Mouse (Mus musculus) midbrain, embryonic 10.5 days (tissue): Measurements from ENCODE around the gene Lemd2. TPM values are rescaled to one million over a fixed set of nuclear protein-coding genes. Genes with fewer than 3 reads are reported as not detected.

ENCODE experiments used
- DNase-seq: peaks from one replicate; pipeline ENCODE4 v3.0.0-alpha.2; 2017; ENCODE audit warnings: low spot score
- H3K27ac ChIP-seq: fragments of 300-500 bp; sonication (generic); replicated peaks from 2 replicates; pipeline ENCODE4 v1.5.1; 2016; ENCODE audit warnings: mild to moderate bottlenecking
- H3K27me3 ChIP-seq: fragments of 300-500 bp; sonication (generic); 2 replicates; pipeline ENCODE4 v1.6.1; 2016; ENCODE audit warnings: low read depth, mild to moderate bottlenecking; ENCODE audit not compliant: poor library complexity, severe bottlenecking
- H3K36me3 ChIP-seq: fragments of 300-500 bp; sonication (generic); 2 replicates; pipeline ENCODE4 v1.6.1; 2016; ENCODE audit warnings: mild to moderate bottlenecking, moderate library complexity
- H3K4me1 ChIP-seq: fragments of 300-500 bp; sonication (generic); 2 replicates; pipeline ENCODE4 v1.6.1; 2016
- H3K4me3 ChIP-seq: fragments of 300-500 bp; sonication (generic); 2 replicates; pipeline ENCODE4 v1.5.1; 2016; ENCODE audit warnings: mild to moderate bottlenecking, moderate library complexity
- H3K9me3 ChIP-seq: fragments of 300-500 bp; sonication (generic); replicated peaks from 2 replicates; pipeline ENCODE4 v1.6.1; 2016; ENCODE audit warnings: mild to moderate bottlenecking
- WGBS: fragments of 180-500 bp; shearing (Covaris S2); methylation state at CpG from one replicate; pipeline ENCODE4 v1.1.7; 2016; 5-methylcytosine and 5-hydroxymethylcytosine counted together
- polyA plus RNA-seq: library from polyadenylated mRNA; unstranded; fragments of >200 nt; fragmentation: Nextera tagmentation; extraction: Ambion mirVana; gene quantifications from 2 replicates; pipeline ENCODE4 v1.2.1, GENCODE M21; 2016

Lemd2 gene
- polyA plus RNA-seq, 1 experiment from 2014 or later = 16.4 TPM

DNA sequence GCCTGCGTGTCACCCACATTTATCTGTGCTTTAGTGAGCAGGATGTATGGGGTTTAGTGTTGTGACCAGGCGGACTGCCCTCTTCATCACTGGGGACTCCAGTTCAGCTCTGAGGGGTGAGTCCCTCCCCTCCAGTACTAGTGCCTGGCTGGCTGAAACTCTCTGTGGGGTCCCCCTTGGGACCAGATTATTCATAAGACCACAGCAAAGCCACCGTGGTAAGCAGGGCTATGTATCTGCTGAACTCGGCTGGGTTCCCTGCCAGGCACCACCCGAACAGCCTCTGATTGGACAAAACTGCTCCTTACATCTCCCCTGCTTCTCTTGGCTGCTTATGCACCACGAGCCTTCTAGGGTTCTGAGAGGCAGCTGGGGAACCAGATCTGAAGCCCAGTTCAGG is 14.6 kb upstream of the Lemd2 start:
- Histone ChIP-seq H3K36me3 (no peaks in the 10 kb centered on the region), H3K27ac (peak overlapping the region; percentile 19; the same call in 1 of the 2 replicates), H3K9me3 (no peaks in the 10 kb centered on the region; the same call in 1 of the 2 replicates), H3K4me1 (peaks cover 25% of the 10 kb centered on the region), H3K4me3 (no peak overlapping the region), H3K27me3 (no peaks in the 10 kb centered on the region)
- WGBS = 56% methylated on average over 6 of the region's 6 CpGs
- DNase-seq = no peak

DNA sequence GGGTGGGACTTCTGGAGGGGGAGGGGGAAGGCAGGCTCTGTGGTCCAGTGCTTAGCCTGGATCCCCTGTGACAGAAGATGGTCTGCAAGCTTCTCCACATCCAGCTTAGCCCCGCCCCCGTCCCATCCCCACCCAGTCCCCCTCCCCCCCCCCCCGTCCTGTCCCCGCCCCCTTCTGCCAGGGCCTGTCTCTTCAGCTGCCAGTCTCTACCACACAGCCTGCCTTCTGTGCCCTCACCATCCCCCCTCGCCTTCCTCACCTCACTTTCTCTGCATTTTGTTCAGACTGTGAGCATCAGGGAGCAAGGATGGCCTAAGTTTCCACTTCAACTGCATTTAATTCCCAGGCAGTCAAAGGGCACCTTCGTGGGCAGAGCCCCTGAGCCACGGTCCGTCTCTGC is 14.1 kb upstream of the Lemd2 start:
- 45% methylated on average over 8 of the region's 8 CpGs for whole genome bisulfite sequencing
- H3K4me3 ChIP-seq = no peak overlapping the region
- no peak for DNase-seq

DNA sequence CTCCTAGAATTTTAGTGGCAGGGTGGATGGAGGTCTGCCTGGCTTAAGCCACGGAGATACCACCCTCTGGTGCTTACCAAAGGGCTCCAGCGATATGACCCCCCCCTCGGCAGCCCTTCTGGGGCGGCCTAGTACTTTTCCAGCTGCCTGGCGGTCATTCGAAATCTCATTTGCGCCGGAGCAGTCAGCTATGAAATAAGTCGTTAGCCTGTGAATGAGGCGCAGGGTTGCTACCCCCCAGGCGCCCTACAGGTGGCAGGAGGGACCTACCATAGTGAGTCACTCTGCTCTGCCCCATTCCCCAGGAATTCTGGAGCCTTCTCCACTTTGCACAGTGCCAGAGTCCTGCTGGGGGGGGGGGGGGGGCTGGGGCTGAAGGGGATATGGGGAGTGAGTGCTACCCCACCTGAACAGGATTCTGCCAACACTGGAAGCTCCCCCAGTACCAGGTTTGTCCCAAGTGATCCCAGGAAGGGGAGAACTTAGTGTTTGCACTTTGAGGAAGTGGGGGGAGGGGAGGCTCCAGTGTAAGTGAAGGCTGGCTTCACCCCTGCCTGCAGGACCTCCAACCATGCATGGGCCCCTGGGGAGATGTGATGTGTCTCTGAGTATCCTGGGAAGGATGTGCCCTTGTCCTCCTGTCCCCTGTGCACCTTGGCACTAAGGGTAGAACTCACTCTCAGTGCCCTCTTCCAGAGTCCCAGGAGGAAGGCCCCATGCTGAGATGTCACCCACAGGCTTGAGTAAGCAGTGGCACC is 8.7 kb upstream of the Lemd2 start:
- Histone ChIP-seq H3K36me3 (no peaks in the 10 kb centered on the region), H3K9me3 (no peaks in the 10 kb centered on the region), H3K4me3 (no peak overlapping the region), H3K27me3 (peaks cover 14% of the 10 kb centered on the region), H3K4me1 (peaks cover 42% of the 10 kb centered on the region), H3K27ac (peak overlapping the region; percentile 61)
- DNase-seq = peak; percentile 61
- WGBS = 4% methylated on average over 11 of the region's 11 CpGs

More for the DNA sequence above, 14.1 kb upstream of the Lemd2 start:
- H3K9me3 ChIP-seq = no peaks in the 10 kb centered on the region; the same call in 1 of the 2 replicates
- H3K36me3 ChIP-seq = no peaks in the 10 kb centered on the region
- no peak overlapping the region for H3K27ac ChIP-seq
- peaks cover 27% of the 10 kb centered on the region for H3K4me1 ChIP-seq
- H3K27me3 ChIP-seq = no peaks in the 10 kb centered on the region

DNA sequence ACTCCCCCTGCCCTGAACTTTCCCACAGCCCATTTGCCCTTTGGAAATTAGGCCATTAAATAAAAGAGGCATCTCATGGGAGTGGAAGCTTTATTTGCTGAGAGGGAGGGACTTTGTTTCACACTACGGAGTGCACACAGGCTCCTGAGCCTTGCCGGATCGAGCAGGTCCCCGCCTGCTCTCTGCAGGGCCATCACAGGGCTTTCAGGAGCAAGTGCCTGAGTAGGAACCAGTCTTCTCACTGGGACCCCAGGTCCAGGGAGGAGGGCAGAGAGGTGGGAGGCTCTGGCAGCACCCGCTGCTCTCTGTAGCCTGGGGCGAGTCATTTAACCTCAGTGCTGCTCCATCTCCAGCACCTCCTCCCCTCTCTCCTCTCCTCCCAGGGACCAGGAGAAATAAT is 7.7 kb upstream of the Lemd2 start:
- 51% methylated on average over 6 of the region's 6 CpGs for WGBS
- H3K4me3 ChIP-seq = no peak overlapping the region
- H3K27ac ChIP-seq = peak overlapping the region; percentile 61
- H3K9me3 ChIP-seq = no peaks in the 10 kb centered on the region
- peaks cover 45% of the 10 kb centered on the region for H3K4me1 ChIP-seq
- DNase-seq = no peak
- peaks cover 14% of the 10 kb centered on the region for H3K27me3 ChIP-seq
- no peaks in the 10 kb centered on the region for H3K36me3 ChIP-seq

DNA sequence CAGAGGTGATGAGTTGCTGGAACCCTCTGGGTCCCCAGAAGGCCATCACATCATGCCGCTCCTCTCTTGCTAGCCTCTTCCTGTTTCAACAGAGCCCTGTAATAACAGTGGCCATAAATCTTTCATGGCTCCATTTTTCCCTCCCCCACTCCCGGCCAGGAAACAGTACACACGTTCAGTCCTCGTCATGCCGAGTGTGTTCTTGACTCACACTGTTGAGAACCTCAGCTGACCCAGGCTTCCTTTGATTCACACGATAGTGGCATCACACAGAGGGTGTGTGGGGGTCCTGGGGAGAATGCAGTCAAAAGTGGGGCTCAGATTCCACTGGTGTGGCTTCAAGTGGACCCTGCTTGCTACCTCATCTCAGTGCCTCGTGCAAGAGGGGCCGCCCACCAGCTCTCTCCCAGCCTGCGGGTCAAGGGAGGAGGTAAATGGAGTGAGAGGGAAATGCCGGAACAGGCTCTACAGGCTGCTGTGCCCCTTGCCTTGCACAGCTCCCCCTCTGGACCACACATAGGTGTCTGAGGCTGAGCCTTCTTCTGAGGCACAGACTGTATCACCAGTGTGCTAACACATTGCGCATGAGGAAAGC is 2.9 kb upstream of the Lemd2 start:
- Histone ChIP-seq H3K4me3 (no peak overlapping the region), H3K36me3 (peaks cover 4% of the 10 kb centered on the region), H3K27ac (no peak overlapping the region), H3K9me3 (no peaks in the 10 kb centered on the region), H3K27me3 (peaks cover 19% of the 10 kb centered on the region), H3K4me1 (peaks cover 64% of the 10 kb centered on the region)
- 85% methylated on average over 11 of the region's 11 CpGs for WGBS
- DNase-seq = no peak

DNA sequence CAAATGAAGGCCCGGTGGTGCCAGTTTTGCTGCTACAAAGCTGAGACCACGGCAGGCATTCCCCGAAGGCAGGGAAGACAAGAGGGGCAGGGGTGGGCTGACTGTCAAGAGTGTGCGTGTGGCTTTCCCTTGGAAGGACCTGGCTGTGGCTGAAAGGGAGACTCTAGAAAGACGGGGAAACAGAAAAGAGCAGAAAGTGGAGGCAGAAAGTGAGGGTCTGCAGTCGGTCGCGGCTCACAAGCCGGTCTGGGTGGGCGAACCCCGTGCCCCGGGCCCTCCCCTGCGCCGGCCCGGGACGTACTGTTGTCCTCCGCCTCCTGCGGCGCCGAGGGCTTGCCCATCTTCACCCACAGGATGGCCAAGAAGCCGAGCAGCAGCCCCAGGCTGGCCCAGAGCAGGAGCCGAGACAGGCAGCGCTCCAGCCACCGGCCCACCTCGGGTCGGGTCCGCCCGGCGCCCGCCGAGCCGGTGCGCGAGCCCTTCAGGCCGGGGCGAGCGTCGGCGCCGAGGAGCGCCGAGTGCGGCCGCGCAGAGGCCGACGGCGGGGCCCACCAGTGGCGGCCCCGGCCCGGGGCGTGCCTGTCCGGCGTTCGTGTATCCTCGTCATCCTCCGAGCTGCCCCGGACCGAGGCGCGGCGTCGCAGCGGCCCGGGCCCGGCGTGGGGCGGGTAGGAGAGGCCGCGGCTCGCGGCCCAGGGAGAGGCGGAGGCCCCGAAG is 753 bp downstream of the Lemd2 start:
- under 1% methylated on average over 71 of the region's 74 CpGs for WGBS
- Histone ChIP-seq H3K4me1 (peaks cover 51% of the 10 kb centered on the region), H3K9me3 (peaks cover 4% of the 10 kb centered on the region; the same call in 1 of the 2 replicates), H3K4me3 (peak overlapping the region; percentile 96), H3K36me3 (peaks cover 41% of the 10 kb centered on the region), H3K27ac (peak overlapping the region; percentile 97), H3K27me3 (0 out of 2 replicates have a peak, but pooled peaks cover 9% of the 10 kb centered on the region)
- DNase-seq = peak; percentile 62

DNA sequence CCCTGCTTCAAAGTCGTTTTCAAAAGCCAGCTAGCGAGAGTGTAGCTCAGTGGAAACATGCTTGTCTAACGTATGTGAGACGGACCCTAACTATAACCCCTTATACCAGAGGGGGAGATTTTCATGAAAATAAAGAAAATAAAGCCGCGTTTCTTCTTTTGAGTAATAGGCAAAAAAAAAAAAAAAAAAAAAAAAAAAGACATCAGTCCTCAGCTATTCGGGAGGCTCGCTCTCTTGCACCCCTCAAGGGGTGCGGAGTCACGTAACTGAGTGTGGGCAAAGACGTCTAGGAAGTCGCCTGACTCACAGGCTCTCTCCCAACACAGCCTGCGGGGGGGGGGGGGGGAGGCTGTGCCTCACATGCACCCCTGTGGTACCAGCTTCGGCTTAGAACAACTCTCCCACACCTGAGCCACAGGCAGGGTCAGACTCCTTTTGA is 1.3 kb downstream of the Lemd2 start:
- Histone ChIP-seq H3K4me1 (peaks cover 49% of the 10 kb centered on the region), H3K9me3 (peaks cover 4% of the 10 kb centered on the region; the same call in 1 of the 2 replicates), H3K4me3 (peak overlapping the region; percentile 96), H3K27ac (peak overlapping the region; percentile 97), H3K36me3 (peaks cover 47% of the 10 kb centered on the region), H3K27me3 (0 out of 2 replicates have a peak, but pooled peaks cover 9% of the 10 kb centered on the region)
- DNase-seq = no peak
- WGBS = 56% methylated on average over 13 of the region's 14 CpGs

DNA sequence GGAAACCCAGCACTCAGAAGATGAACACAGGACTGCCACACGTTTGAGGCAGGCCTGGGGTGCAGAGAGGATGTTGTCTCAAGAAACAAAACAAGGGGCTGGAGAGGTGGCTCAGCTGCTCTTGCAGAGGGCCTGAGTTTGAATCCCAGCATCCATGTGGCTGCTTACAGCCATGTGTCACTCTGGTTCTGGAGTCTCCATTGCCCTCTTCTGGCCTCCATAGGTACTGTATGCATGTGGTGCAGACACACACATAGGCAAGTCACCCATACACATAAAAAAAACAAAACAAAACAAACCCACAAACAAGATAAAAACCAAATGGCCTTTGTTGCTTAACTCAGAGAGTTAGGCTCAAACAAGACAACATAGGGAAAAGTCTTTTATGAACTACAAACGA is 2.3 kb downstream of the Lemd2 start:
- DNase-seq = no peak
- Histone ChIP-seq H3K27ac (no peak overlapping the region), H3K4me3 (no peak overlapping the region), H3K9me3 (peaks cover 4% of the 10 kb centered on the region; the same call in 1 of the 2 replicates), H3K27me3 (0 out of 2 replicates have a peak, but pooled peaks cover 9% of the 10 kb centered on the region), H3K36me3 (peaks cover 56% of the 10 kb centered on the region), H3K4me1 (peaks cover 43% of the 10 kb centered on the region)
- 84% methylated on average over 2 of the region's 2 CpGs for WGBS

DNA sequence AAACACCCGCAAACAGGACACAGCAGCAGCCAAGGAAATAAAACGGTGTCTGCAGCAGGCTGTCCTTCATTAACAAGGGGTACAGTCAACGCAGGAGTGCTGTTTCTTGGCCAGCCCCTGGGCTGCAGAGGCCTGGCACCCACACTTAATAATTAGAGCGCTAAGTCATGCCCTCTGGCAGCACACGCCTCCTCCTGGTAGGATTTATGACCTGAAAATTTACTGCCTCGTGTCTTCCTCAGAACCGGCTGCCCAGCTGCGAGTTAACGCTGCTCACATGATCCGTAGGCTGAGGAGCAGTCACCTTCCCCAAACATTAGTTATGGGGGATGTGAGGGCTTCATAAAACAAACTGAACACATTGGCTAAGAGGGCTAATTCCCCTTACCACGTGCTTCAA is 3.5 kb downstream of the Lemd2 start:
- Histone ChIP-seq H3K9me3 (peaks cover 4% of the 10 kb centered on the region; the same call in 1 of the 2 replicates), H3K4me1 (peaks cover 41% of the 10 kb centered on the region), H3K36me3 (peaks cover 68% of the 10 kb centered on the region), H3K27me3 (0 out of 2 replicates have a peak, but pooled peaks cover 3% of the 10 kb centered on the region), H3K4me3 (no peak overlapping the region), H3K27ac (no peak overlapping the region)
- WGBS = 92% methylated on average over 11 of the region's 11 CpGs
- DNase-seq = no peak

DNA sequence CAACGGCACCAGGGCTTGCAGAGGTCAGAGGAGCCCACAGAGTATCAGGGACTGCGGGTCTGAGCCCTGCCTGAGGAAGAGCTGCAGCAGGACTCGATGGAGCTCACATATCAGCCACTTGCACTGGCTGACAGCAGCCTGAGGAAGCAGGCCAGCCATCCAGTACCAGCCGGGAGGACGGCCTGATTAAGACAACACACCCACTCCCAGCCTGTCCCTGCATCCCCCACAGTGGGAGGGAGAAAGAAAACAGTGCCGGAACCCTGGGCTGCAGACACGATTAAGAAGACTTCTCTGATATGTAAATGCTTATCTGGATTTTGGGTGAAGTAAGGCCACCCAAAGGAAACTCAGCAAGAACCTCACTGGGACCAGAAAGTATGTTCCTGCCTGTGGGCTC is 4.4 kb downstream of the Lemd2 start:
- no peak for DNase-seq
- WGBS = 73% methylated on average over 7 of the region's 7 CpGs
- Histone ChIP-seq H3K27me3 (no peaks in the 10 kb centered on the region), H3K27ac (0 out of 2 replicates have a peak overlapping the region, but pooled peaks have one; percentile 13), H3K4me1 (peaks cover 41% of the 10 kb centered on the region), H3K36me3 (peaks cover 77% of the 10 kb centered on the region), H3K4me3 (no peak overlapping the region), H3K9me3 (peaks cover 4% of the 10 kb centered on the region; the same call in 1 of the 2 replicates)

DNA sequence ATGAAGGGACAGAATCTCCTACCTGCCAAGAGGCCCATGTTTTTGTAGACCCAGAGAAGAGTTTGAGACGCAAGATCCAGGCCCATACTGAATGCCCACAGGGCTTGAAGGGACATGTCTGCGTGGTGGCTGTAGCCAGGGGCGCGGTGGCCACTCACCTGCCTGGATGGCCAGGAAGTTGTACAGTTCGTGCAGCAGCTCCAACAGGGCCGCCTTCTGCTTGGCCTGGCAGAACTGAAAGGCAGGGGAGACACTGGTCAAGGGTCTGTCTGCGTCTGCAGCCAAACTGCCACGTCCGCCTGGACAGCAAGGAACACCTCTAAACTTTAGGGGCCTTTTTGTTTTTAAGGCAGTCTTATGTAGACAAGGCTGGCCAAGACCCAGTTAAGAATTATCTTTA is 5.1 kb downstream of the Lemd2 start:
- no peaks in the 10 kb centered on the region for H3K27me3 ChIP-seq
- 94% methylated on average over 9 of the region's 9 CpGs for WGBS
- peaks cover 4% of the 10 kb centered on the region; the same call in 1 of the 2 replicates for H3K9me3 ChIP-seq
- no peak overlapping the region for H3K27ac ChIP-seq
- H3K36me3 ChIP-seq = peaks cover 84% of the 10 kb centered on the region
- no peak overlapping the region for H3K4me3 ChIP-seq
- peaks cover 44% of the 10 kb centered on the region for H3K4me1 ChIP-seq
- no peak for DNase-seq

DNA sequence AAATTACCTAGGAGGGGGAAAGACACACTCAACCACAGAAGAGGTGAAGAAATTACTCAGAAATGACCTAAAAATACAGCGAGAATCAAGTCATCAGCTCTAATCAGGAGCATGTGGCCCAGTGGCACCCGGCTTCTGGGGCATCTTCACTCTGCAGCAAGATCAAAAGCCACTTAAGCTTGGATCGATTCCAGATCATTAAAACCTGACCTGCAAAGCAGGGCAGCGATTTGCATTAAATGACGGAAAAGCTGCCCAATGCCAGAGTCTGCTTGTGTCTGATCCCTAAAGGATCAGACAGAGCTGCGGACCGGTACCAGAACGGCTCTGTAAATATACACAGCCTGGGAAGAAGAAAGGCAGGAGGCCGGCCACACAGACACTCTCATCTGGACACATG is 8.1 kb downstream of the Lemd2 start:
- DNase-seq = no peak
- Histone ChIP-seq H3K9me3 (no peaks in the 10 kb centered on the region), H3K4me1 (peaks cover 39% of the 10 kb centered on the region), H3K4me3 (no peak overlapping the region), H3K27ac (peak overlapping the region; percentile 59), H3K36me3 (peaks cover 100% of the 10 kb centered on the region), H3K27me3 (no peaks in the 10 kb centered on the region)
- WGBS = 79% methylated on average over 9 of the region's 9 CpGs
